Mouse (Mus musculus) heart, embryonic 12.5 days (tissue): Measurements from ENCODE around the gene Ust. TPM values are rescaled to one million over a fixed set of nuclear protein-coding genes. Genes with fewer than 3 reads are reported as not detected.

Experiments
- ATAC-seq: fragments of 200-750 bp; cut with Nextera tagmentation; 2 replicates; pipeline ENCODE4 v1.8.0; 2017; ENCODE audit warnings: moderate TSS enrichment, moderate library complexity; ENCODE audit not compliant: insufficient number of reproducible peaks, low FRiP score
- H3K27ac ChIP-seq: fragments of 300-500 bp; sonication (generic); 2 replicates; pipeline ENCODE4 v1.5.1; 2016; ENCODE audit warnings: mild to moderate bottlenecking, moderate library complexity; ENCODE audit not compliant: poor library complexity, severe bottlenecking
- H3K27me3 ChIP-seq: fragments of 300-500 bp; sonication (generic); replicated peaks from 2 replicates; pipeline ENCODE4 v1.6.1; 2016; ENCODE audit warnings: mild to moderate bottlenecking, moderate library complexity
- H3K36me3 ChIP-seq: fragments of 300-500 bp; sonication (generic); 2 replicates; pipeline ENCODE4 v1.6.1; 2016; ENCODE audit warnings: mild to moderate bottlenecking, moderate library complexity
- H3K4me1 ChIP-seq: fragments of 300-500 bp; sonication (generic); replicated peaks from 2 replicates; pipeline ENCODE4 v1.6.1; 2016; ENCODE audit warnings: mild to moderate bottlenecking
- H3K4me2 ChIP-seq: fragments of 300-500 bp; sonication (generic); 2 replicates; pipeline ENCODE4 v1.6.1; 2016; ENCODE audit warnings: mild to moderate bottlenecking, moderate library complexity
- H3K4me3 ChIP-seq: fragments of 300-500 bp; sonication (generic); 2 replicates; pipeline ENCODE4 v1.5.1; 2016; ENCODE audit warnings: mild to moderate bottlenecking
- H3K9ac ChIP-seq: fragments of 300-500 bp; sonication (generic); 2 replicates; pipeline ENCODE4 v1.6.1; 2016; ENCODE audit warnings: mild to moderate bottlenecking, moderate library complexity
- H3K9me3 ChIP-seq: fragments of 300-500 bp; sonication (generic); replicated peaks from 2 replicates; pipeline ENCODE4 v1.6.1; 2016; ENCODE audit warnings: mild to moderate bottlenecking, moderate library complexity
- WGBS: fragments of 180-500 bp; shearing (Covaris S2); methylation state at CpG from one replicate; pipeline ENCODE4 v1.1.7; 2016; 5-methylcytosine and 5-hydroxymethylcytosine counted together
- polyA plus RNA-seq: library from polyadenylated mRNA; unstranded; fragments of >200 nt; fragmentation: Nextera tagmentation; extraction: Ambion mirVana; gene quantifications from 2 replicates; pipeline ENCODE4 v1.2.1, GENCODE M21; 2016

The Ust gene
- polyA plus RNA-seq, 1 experiment from 2014 or later, result 2.4 TPM

DNA sequence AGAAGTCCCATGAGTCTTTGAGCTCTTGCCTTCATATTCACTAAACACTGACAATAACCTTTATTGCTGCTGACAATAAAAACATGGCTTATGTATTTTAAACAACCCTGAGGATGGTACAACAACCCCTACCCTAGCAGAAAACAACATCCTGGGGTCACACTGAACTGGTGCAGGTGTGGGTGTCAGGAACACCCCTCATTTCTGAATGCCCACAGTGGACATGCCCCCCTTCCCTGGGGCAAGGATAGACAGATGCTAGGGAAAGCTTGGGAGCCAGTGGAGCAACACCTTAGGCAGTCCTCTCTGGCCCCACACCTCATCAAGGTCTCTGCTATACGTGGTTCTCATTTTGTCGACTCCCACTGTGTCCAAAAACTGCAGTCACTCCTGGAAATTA lies 343.9 kb downstream of the Ust start:
- no peak for ATAC-seq
- H3K9me3 ChIP-seq, result peaks cover 18% of the 10 kb centered on the region
- no peaks in the 10 kb centered on the region for H3K36me3 ChIP-seq
- H3K4me1 ChIP-seq, result 0 out of 2 replicates have a peak, but pooled peaks cover 9% of the 10 kb centered on the region
- H3K27ac ChIP-seq, result no peak overlapping the region
- no peak overlapping the region for H3K4me3 ChIP-seq
- H3K9ac ChIP-seq, result no peak overlapping the region
- no peaks in the 10 kb centered on the region for H3K27me3 ChIP-seq
- WGBS, result 87% methylated on average over 2 of the region's 2 CpGs
- H3K4me2 ChIP-seq, result no peak overlapping the region

DNA sequence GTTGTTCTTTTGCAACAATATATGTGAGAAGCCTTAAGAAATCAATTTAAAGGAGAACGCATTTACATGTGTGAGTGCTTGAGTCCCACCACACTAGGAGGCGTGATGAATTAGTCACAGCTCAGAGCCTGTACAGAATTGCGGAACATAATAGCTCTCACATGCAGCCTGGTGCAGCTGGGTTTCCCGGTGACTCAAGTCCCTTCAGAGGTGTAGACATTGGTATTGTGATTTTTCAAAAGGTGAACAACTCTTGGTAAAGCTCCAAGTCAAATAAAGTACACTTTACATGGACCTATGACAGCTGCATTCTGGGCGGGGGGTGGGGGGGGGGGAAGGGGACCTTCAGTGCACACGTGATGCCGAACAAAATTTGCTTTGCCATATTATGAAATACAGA lies 344.4 kb downstream of the Ust start:
- no peak overlapping the region for H3K9ac ChIP-seq
- H3K9me3 ChIP-seq, result peaks cover 22% of the 10 kb centered on the region
- H3K4me3 ChIP-seq, result no peak overlapping the region
- no peak for ATAC-seq
- WGBS, result 76% methylated on average over 7 of the region's 7 CpGs
- H3K27me3 ChIP-seq, result no peaks in the 10 kb centered on the region
- H3K36me3 ChIP-seq, result no peaks in the 10 kb centered on the region
- H3K27ac ChIP-seq, result no peak overlapping the region
- H3K4me2 ChIP-seq, result no peak overlapping the region
- H3K4me1 ChIP-seq, result 0 out of 2 replicates have a peak, but pooled peaks cover 9% of the 10 kb centered on the region

GRCm38 (mm10) chr10:8173032-8173431 lies 345.6 kb downstream of the Ust start:
- WGBS, result 67% methylated on average over 3 of the region's 3 CpGs
- ATAC-seq, result no peak
- H3K4me1 ChIP-seq, result 0 out of 2 replicates have a peak, but pooled peaks cover 9% of the 10 kb centered on the region
- no peak overlapping the region for H3K9ac ChIP-seq
- H3K36me3 ChIP-seq, result no peaks in the 10 kb centered on the region
- H3K27me3 ChIP-seq, result no peaks in the 10 kb centered on the region
- H3K4me2 ChIP-seq, result no peak overlapping the region
- no peak overlapping the region for H3K4me3 ChIP-seq
- no peak overlapping the region for H3K27ac ChIP-seq
- H3K9me3 ChIP-seq, result peaks cover 33% of the 10 kb centered on the region

GRCm38 (mm10) chr10:8171556-8171955 lies 347.1 kb downstream of the Ust start:
- no peak overlapping the region for H3K9ac ChIP-seq

More at GRCm38 (mm10) chr10:8171556-8171955, 347.1 kb downstream of the Ust start:
- Histone ChIP-seq H3K27me3 (no peaks in the 10 kb centered on the region), H3K4me1 (0 out of 2 replicates have a peak, but pooled peaks cover 8% of the 10 kb centered on the region), H3K9me3 (peaks cover 35% of the 10 kb centered on the region), H3K27ac (no peak overlapping the region), H3K4me3 (no peak overlapping the region), H3K36me3 (no peaks in the 10 kb centered on the region), H3K4me2 (no peak overlapping the region)
- WGBS, result 56% methylated on average over 11 of the region's 11 CpGs
- ATAC-seq, result no peak
